10 mouse cellular contexts compared by ENCODE assay signal in the genomic region with DNA sequence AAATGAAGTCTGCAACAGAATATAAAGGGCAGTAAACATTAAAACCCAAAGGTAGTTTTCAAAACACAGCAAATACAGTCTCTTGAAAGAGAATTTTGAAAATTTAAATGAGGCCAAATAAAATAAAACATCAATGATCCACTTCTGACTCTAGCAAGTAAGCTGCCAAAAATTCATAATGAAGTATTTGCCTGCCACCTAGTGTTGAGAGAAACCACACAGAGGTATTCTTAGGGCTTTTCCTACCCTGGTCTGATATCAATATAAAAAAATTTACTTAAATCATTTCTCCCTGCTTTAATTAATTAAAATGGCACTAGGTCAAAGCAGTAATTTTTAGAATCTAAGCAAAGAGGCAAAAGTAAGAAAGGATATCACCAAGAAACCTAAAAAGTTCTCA. TPM values are rescaled to one million over a fixed set of nuclear protein-coding genes. Genes with fewer than 3 reads are reported as not detected.
A peak's percentile ranks its signal among the peaks of the same experiment; 100 is the strongest.
DNase-seq lines count a peak whose midpoint lies in the region; ATAC-seq and TF ChIP-seq lines count a peak whose summit lies in the region.
"Had no signal": no experiment of that assay in that cellular context is flagged by ENCODE, and none has a peak within 500 bp of the region (broad histone marks: within the 10 kb centered on the region; RNA-seq: fewer than 3 reads in every experiment).

No protein-coding gene starts in this region.

- peak; percentile 31 for DNase-seq in lung, postnatal 36 days
- DNase-seq in lung, adult 2 months = no peak
- peak; percentile 53 for DNase-seq in embryo, embryonic 10.5 days (ENCODE audit: low spot score)
- DNase-seq in splenic B cell, adult 2 months (ENCODE audit: low read depth, low spot score) = peak; percentile 25
- no peak for DNase-seq in right cerebral cortex, postnatal 36 days (ENCODE audit: low spot score in 2 of 2)
- DNase-seq: gastrocnemius, postnatal 14 days had no signal

- TF ChIP-seq CTCF in lung, adult 2 months (IDR thresholded peaks at IDR 0.05; ENCODE audit: insufficient read depth, low read length) = no peak

- no peak for TF ChIP-seq POLR2A in lung, adult 2 months (IDR thresholded peaks at IDR 0.05; ENCODE audit: borderline replicate concordance, extremely low read depth, low read depth, low read length)

- no peaks in the 10 kb centered on the region for H3K4me1 ChIP-seq in hindbrain, embryonic 16.5 days (ENCODE audit: control insufficient read depth, insufficient read depth, low read depth, low read length)
- H3K4me1 ChIP-seq in hindbrain, embryonic 13.5 days (replicated peaks) = no peaks in the 10 kb centered on the region
- no peaks in the 10 kb centered on the region for H3K4me1 ChIP-seq in lung, adult 2 months (ENCODE audit: control insufficient read depth, insufficient read depth, low read length)

- no peaks in the 10 kb centered on the region for H3K9me3 ChIP-seq in hindbrain, embryonic 16.5 days (ENCODE audit: control insufficient read depth, low read length)
- H3K9me3 ChIP-seq in hindbrain, embryonic 13.5 days = no peaks in the 10 kb centered on the region

- no peak overlapping the region for H3K4me2 ChIP-seq in hindbrain, embryonic 16.5 days (ENCODE audit: low read length)
- H3K4me2 ChIP-seq in hindbrain, embryonic 13.5 days = no peak overlapping the region

- no peak overlapping the region for H3K27ac ChIP-seq in hindbrain, embryonic 16.5 days (ENCODE audit: low read depth, low read length)
- H3K27ac ChIP-seq in hindbrain, embryonic 13.5 days = no peak overlapping the region

- no peaks in the 10 kb centered on the region for H3K27me3 ChIP-seq in hindbrain, embryonic 16.5 days (replicated peaks; ENCODE audit: control insufficient read depth, insufficient read depth, low read length)
- H3K27me3 ChIP-seq in hindbrain, embryonic 13.5 days = no peaks in the 10 kb centered on the region
- no peaks in the 10 kb centered on the region for H3K27me3 ChIP-seq in splenic B cell, adult 2 months (ENCODE audit: control insufficient read depth, insufficient read depth, low read length, poor library complexity, severe bottlenecking)

- H3K9ac ChIP-seq in hindbrain, embryonic 16.5 days (ENCODE audit: low read depth, low read length) = no peak overlapping the region
- H3K9ac ChIP-seq in hindbrain, embryonic 13.5 days = no peak overlapping the region

- peaks cover 33% of the 10 kb centered on the region for H3K36me3 ChIP-seq in hindbrain, embryonic 16.5 days (ENCODE audit: control insufficient read depth, insufficient read depth, low read length)
- peaks cover 60% of the 10 kb centered on the region for H3K36me3 ChIP-seq in hindbrain, embryonic 13.5 days
- H3K36me3 ChIP-seq in splenic B cell, adult 2 months (ENCODE audit: control insufficient read depth, insufficient read depth, low read length, poor library complexity, severe bottlenecking) = peaks cover 15% of the 10 kb centered on the region

- no peak overlapping the region for H3K4me3 ChIP-seq in hindbrain, embryonic 16.5 days (ENCODE audit: low read length)
- no peak overlapping the region for H3K4me3 ChIP-seq in hindbrain, embryonic 13.5 days
- no peak overlapping the region for H3K4me3 ChIP-seq in lung, adult 2 months (replicated peaks; ENCODE audit: extremely low read depth, low read depth, low read length)

- ATAC-seq in hindbrain, embryonic 16.5 days = peak; percentile 71; the same call in 1 of the 2 replicates
- no peak for ATAC-seq in hindbrain, embryonic 13.5 days (ENCODE audit: low FRiP score)

RNA-seq across cellular contexts. Expression of gene Rchy1, which starts 11.5 kb away (rescaled TPM):
- 77.9 and 78.5 TPM in 2 replicates for polyA plus RNA-seq in hindbrain, embryonic 16.5 days (2015; fragmentation: Nextera tagmentation; extraction: Ambion mirVana)
- polyA plus RNA-seq in hindbrain, embryonic 13.5 days (2015; fragmentation: Nextera tagmentation; extraction: Ambion mirVana) = 81.6 and 84.4 TPM in 2 replicates
- 17.2 and 25.5 TPM in 2 replicates for polyA plus RNA-seq in lung, adult 2 months (2012; rRNA removed)

RNA-seq across cellular contexts. Expression of gene Odaph, which starts 35.9 kb away (rescaled TPM):
- 0.43 and 0.65 TPM in 2 replicates for polyA plus RNA-seq in hindbrain, embryonic 16.5 days (2015; fragmentation: Nextera tagmentation; extraction: Ambion mirVana)
- polyA plus RNA-seq in hindbrain, embryonic 13.5 days (2015; fragmentation: Nextera tagmentation; extraction: Ambion mirVana) = 0.36 TPM in 1 of 2 replicates, not detected in the other
- not detected in 2 replicates for polyA plus RNA-seq in lung, adult 2 months (2012; rRNA removed)
- polyA plus RNA-seq: liver, adult 2 months; stomach, embryonic 14.5 days had no signal

Comparison
In these comparisons a context has a peak if more than half of its experiments do, and no peak if none do; other contexts are left out.
1. DNase-seq: peak in lung, postnatal 36 days (single experiment), embryo, embryonic 10.5 days (single experiment) and splenic B cell, adult 2 months (single experiment); none in lung, adult 2 months (single experiment) and right cerebral cortex, postnatal 36 days (0 of 2).